Mouse (Mus musculus): ENCODE measurements around the gene Ano6.

The Ano6 gene

DNA sequence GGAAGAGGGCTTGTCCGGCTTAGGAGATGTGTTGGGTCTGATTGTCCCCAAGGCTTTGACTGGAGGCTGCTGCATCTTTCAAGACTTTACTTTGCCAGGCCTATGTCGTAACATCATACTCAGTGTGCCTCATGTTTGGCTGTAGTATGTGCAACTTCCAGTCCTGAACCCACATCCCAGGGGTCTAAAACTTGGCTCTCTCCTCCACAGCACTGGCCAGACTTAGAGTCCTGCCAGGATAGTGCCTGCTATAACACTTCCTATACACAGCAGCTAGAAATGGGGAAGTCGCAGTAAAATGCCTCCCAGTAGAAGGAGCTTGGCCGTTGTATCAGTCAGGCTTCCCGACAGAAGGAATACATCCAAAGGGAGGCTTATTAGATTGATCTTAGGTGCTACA lies 21.9 kb upstream of the Ano6 start:
- DNase-seq (ENCODE audit: low spot score) = no peak

DNA sequence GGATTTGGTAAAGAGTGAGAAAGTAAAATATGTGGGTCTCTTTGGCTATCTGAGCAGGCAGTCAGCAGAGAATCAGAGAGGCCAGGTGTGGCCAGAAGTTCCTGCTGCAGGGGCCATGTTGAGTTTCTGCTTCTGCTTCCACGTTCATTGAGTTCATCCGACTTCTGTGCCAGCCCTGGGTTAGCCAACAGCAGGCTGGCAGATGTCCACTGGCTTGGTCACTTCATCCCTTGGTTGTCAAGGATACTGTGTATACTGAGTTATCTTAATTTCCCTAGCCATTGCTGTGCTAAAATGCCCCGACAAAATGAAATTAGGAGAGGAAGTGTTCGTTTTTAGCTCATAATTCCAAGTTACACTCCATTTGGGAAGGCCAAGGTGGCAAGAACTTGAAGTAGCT lies 21.1 kb upstream of the Ano6 start:
- DNase-seq (ENCODE audit: low spot score) = no peak

GRCm38 (mm10) chr15:95770307-95770706 lies 20.3 kb upstream of the Ano6 start:
- DNase-seq (ENCODE audit: low spot score) = no peak

GRCm38 (mm10) chr15:95772374-95772773 lies 18.3 kb upstream of the Ano6 start:
- no peak for DNase-seq (ENCODE audit: low spot score)

GRCm38 (mm10) chr15:95772861-95773836 lies 17.5 kb upstream of the Ano6 start:
- peak; percentile 26 for DNase-seq (ENCODE audit: low spot score)

DNA sequence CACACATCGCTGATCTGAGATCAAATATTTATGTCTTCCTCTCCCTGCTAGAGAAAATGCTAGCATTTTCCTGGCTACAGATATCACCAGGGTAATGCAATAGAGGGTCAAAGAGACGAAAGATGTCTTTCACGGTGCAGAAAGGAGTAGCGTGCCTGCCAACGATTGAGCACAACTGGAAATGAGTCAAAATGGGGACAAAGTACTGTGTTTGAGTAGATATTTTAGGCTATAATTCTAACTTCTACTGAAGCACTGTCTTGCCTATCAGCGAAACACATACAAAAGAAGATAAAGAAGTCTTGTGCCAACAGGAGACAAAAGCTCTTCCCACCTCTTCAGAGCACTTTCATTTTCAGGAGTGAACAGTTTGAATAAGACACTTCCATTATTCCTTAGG lies 16.4 kb upstream of the Ano6 start:
- DNase-seq (ENCODE audit: low spot score) = no peak

DNA sequence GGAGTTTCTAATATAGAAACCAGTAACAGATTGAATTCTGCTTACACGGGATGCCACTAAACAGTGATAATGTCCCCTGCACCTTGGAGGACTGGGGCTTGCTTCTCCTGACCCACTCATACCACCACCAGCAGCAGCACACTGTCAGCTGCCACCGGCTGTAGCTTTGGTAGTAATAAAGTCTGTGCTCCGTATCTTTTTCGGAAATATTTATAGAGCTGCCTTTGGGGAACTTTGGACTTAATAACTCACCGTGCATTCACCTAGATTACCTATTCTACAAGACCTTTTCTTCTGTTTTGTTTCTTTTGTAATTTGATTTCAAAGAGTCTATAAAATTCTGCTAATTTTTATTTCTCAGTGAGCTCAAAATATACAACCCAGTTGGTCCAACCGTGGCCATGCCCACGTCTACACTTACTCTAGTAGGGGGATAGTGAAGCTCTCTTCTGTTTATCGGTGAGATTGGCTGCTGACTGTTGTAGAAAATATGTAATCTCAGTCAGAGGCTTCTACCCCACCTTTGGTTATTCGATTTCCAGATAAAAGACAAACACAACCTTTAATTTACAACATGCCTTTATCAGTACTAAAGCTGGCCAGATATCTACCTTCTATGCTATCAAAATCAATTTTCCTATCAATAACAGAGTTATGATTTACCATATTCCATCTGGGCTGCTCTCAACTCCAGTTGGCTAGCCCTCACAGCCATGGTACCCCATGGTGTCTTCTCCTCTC lies 15.8 kb upstream of the Ano6 start:
- no peak for DNase-seq (ENCODE audit: low spot score)

DNA sequence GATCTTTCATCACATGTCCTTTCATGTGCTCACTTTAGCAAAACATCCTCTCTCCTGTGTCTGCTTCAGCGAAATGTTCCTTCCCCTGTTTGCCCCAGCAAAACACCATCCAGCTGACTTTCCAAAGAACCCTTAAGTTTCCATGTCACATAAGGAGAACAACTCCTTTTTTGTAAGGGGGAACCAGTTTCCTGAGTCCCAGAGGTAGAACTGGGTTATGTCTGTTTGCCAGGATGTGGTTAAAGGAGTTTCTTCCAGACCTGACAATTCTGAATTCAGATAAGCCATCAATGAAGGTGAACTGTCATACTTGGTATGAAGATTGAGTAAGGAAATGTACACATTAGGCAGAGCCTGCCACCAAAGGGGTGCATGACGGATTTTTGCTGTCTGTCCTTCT lies 12.9 kb upstream of the Ano6 start:
- DNase-seq (ENCODE audit: low spot score) = no peak

DNA sequence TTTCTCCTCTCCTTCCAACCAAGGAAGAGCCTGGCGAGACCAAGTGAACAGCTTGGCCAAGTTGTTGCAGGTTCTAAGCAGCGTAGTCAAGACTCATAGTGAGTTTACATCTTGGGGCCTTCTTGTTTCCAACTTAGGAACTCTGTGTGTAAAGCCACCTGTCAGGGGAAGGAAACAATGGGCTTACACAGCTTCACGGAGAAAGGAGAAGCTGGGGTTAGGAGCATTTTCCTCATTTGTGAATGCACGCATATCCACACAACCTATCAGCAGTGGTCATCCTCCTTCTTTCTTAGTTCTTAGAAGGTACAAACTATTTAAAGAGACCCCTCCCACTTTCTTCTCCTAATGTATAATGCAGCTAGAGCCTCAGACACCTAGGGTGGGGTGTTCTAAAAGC lies 11.9 kb upstream of the Ano6 start:
- no peak for DNase-seq (ENCODE audit: low spot score)

- no peak for DNase-seq (ENCODE audit: low spot score)
Measured at GRCm38 (mm10) chr15:95786624-95787023, 4.0 kb upstream of the Ano6 start.

DNA sequence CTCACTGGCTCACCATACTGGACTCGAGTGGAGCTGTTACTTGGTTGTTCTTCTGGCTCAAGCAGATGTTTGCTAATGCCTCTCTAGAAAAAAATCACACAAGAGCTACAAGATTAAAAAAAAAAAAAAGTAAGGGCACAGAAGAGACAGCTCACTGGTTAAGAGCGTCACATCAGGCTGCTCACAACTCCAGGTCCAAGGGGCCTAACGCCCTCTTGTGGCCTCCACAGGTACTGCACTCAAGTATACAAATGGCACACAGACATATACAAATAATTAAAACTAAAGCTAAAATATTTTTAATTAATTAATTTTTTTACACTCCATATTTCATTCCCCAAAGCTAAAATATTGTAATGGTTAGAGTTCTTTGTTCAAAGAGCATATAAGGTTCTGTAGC lies 3.1 kb upstream of the Ano6 start:
- DNase-seq (ENCODE audit: low spot score) = no peak

DNA sequence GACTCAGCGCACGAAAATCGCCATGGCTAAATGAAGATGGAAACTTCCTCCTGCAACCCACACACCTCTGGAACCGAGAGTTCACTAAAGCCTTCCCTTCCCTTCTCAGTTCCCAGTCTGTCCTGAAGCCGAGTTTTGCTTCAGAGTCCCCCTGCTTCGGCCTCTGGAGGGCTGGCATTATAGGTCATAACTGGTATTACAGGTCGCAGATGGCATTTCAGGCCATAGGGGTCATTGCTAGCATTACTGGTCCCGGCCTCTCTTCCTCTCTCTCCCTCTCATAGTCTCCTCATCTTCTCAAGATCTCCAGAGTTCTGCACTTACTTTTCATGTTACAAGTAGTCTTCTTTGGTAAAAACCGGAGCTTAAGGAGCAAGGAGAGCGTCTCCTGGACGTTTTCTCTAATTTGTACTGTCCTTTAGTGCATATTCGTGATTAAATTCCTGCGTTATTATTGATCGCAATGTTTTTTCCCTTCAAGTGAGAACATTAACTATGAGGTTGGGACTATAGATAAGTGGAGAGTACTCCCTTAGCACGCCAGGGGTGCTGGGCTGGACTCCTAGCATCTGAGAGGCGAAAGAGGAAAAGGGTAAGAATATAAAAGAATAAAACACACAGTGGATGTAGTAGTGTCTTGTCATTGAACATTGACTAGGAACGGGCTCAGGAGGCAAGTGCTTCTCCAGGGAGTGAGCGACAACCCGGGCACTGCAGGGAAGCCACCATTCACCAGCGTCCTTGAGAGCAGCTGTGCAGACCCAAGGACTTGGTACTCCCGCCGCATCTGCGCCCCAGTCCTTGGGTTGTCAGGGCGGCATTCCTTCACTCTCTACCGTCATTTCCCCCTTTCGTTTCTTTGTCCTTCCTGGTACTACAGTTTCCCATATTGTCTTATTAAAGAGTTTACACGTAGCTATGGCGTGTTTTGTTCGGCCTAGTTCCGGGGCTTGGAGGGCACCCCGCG lies 798 bp upstream of the Ano6 start:
- peak; percentile 38 for DNase-seq (ENCODE audit: low spot score)

GRCm38 (mm10) chr15:95791141-95791791 lies 623 bp downstream of the Ano6 start:
- DNase-seq (ENCODE audit: low spot score) = no peak

DNA sequence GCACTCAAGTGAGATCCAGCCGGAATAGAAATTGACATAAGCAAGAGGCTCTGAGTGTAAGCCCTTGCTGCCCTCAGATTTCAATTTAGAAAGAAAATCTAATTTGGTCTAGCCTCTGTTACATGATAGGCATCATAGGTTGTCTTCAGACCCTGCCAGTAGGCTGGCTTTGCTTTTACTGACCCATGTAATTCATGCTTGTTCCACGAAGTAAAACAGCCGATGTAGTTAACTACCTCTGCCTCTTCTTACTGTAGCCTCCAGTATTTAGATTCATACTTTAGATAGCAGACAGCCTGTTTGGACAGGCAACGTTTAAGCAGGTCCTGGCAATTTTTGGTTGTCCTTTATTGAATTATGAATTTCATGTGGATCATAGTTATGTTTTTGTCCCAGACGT lies 1.2 kb downstream of the Ano6 start:
- no peak for DNase-seq (ENCODE audit: low spot score)

- DNase-seq (ENCODE audit: low spot score) = no peak
Measured at GRCm38 (mm10) chr15:95792261-95793260, 1.9 kb downstream of the Ano6 start.

GRCm38 (mm10) chr15:95793748-95794491 lies 3.3 kb downstream of the Ano6 start:
- DNase-seq (ENCODE audit: low spot score) = no peak

DNA sequence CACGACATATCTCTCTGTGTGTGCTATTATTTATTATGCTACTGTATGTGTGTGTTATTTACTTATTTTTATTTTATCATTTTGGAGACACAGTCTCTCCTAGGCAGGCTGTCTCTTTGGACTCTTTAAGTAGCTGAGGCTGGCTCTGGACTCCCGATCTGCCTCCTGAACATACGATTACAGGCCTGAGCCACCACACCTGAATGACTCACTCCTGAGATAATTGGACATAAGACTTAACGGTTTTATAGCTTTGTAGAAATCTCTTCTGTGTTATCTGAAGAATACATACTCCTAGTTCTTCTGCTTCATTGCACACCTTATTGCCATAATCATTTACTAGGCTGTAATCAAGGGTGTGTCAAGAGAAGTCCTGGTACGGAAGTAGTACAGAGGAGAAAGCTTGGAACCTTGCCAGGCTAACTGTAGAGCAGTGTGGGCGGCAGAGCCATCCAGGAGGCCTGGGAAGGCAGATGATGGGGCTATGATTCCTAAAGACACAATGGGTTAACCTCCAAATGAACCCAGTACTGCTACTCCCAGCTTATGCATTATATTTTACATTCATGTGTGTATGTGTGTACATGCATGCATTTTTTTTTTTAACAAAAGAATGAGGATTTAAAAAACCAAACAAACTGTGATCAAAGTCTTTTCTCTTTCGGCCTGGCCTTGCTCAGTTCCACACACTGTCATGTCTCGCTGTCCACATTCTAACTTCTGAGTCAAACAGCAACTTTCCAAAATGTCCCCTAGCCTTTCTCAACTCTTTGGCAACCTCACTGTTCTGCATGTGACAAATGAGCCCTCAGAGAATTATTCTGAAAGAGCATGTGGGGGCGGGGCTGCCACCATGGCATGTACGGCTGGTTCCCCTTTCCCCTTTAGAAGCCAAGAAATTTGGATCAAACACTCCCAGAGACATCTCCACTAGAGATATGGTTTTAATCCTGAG lies 4.2 kb downstream of the Ano6 start:
- DNase-seq (ENCODE audit: low spot score) = no peak

DNA sequence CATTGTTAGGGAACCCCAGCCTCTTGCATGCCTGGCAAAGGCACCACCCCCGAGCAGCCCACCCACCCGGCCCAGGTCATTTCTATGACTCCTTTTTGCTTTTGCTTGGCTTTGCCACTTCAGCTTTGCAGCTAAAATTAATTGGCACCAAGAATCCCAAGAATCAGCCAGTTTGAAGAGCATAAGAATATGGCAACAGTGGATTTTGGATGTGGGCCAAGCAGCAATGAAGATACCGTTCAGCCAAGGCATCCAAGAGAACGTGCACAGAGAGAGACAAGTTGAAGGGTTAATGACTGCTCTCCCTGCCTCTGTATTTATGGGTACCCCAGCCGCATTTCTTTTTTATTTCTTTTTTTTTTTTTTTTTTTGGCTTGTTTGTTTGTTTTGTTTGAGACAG lies 5.4 kb downstream of the Ano6 start:
- DNase-seq (ENCODE audit: low spot score) = no peak

All from ovary, adult 18-20 months (tissue).